Mouse (Mus musculus): ENCODE measurements around the gene Krt28.

- no peak for TF ChIP-seq TAL1 (IDR thresholded peaks at IDR 0.05; ENCODE audit: low read length)
- no peak for TF ChIP-seq GATA1 (IDR thresholded peaks at IDR 0.05; ENCODE audit: low read length)
Observed at GRCm38 (mm10) chr11:99374803-99375202, at the start of gene Krt28.

Data from erythroblast, embryonic 14.5 days (primary cell).